Mouse (Mus musculus): ENCODE measurements around the gene Fgf9. TPM values are rescaled to one million over a fixed set of nuclear protein-coding genes. Genes with fewer than 3 reads are reported as not detected.

Gene Fgf9
- total and polyA plus RNA-seq, 3 experiments: 4.5 to 11.1 (median 7.6) TPM

DNA sequence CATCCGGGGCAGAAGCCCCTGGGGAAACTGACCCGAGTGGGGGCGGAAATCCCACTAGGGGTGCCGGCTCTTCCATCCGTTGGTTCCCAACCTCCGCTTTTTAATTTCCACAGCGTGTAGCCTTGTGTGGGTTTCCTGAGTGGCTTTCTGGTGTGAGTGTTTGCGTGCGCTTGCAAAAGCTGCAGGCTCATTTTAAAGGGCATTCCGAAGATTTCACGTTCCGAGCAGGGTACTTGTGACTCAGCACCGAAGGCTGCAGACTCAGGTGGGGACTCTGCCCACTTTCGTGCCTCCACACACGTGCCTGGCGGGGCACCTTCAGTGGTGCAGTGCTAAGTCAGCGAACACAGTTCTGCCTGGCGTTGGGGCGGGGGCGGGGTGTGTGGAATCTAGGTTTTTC, 3.6 kb downstream of the Fgf9 start:
- Histone ChIP-seq H3K4me1 (ENCODE audit: control insufficient read depth, insufficient read depth, low read length) (peaks cover 1% of the 10 kb centered on the region; the same call in 1 of the 2 replicates), H3K27ac (no peak overlapping the region), H3K36me3 (ENCODE audit: control insufficient read depth, insufficient read depth, low read length) (no peaks in the 10 kb centered on the region), H3K27me3 (ENCODE audit: control insufficient read depth, insufficient read depth, low read length) (peaks cover 19% of the 10 kb centered on the region), H3K79me2 (replicated peaks; ENCODE audit: control insufficient read depth, insufficient read depth, low read length) (no peaks in the 10 kb centered on the region), H3K4me3 (peak overlapping the region; percentile 67), H3K9ac (ENCODE audit: low read depth, low read length) (peak overlapping the region; percentile 66; the same call in 1 of the 2 replicates)
- intact Hi-C loops (cut with DNase I): loop anchor here (10.0 kb wide), 1 partner anchor 721 kb away; no protein-coding TSS in a partner anchor
- DNase-seq: peak; percentile 23 to 54
- 2% methylated on average over 20 of the region's 20 CpGs for WGBS
- TF ChIP-seq CTCF (IDR thresholded peaks at IDR 0.05) (no peak), EP300 (IDR thresholded peaks at IDR 0.05; ENCODE audit: insufficient read depth, low read depth, low read length) (no peak), POLR2A (IDR thresholded peaks at IDR 0.05; ENCODE audit: insufficient read depth, low read depth, low read length) (no peak)

DNA sequence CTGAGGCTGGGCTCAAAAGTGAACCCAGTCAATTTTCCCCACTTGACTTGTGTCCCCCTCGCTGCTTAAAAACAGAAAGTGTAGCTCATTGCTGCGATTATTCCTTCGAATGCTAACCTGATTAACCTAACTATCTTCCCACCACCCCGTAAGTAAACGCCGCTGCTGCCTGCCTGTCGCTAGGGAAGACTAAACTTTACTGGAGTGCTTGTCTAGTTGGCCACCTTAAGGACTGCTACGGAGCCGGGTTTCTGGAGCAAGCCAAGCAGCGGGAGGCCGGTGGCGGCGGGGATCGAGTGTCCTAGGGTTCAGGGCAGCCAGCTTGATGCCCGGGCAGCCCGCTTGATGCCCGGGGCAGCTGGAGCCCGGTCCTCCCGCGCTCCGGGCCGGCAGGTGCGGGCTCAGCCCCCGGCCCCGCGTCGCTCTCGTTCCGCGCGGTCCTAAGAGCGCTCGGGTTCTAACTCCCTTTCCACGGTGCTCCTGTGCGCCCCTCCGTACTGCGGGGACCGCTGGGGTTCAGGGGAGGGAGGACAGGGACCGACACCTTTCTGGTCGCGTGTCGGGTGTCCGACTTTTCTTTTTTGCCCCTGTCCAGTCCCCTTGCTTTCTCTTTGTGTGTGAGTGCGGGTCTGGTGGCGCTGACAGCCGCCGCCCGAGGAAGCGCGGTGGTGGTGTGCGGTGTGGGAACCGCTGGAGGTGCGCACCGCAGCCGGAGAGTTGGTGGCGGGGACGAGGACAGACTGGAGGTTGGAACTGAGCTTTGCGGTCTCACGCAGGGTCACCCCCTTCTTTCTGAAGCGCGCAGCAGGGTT, 4.5 kb downstream of the Fgf9 start:
- H3K27me3 ChIP-seq (ENCODE audit: control insufficient read depth, insufficient read depth, low read length): peaks cover 17% of the 10 kb centered on the region
- H3K27ac ChIP-seq: peak overlapping the region; percentile 43
- H3K36me3 ChIP-seq (ENCODE audit: control insufficient read depth, insufficient read depth, low read length): no peaks in the 10 kb centered on the region
- intact Hi-C loops (cut with DNase I): loop anchor here (5.0 to 10.0 kb wide), 2 partner anchors 142 to 720 kb away; no protein-coding TSS in a partner anchor
- no peak for TF ChIP-seq POLR2A (IDR thresholded peaks at IDR 0.05; ENCODE audit: insufficient read depth, low read depth, low read length)
- TF ChIP-seq CTCF (IDR thresholded peaks at IDR 0.05): no peak
- TF ChIP-seq EP300 (IDR thresholded peaks at IDR 0.05; ENCODE audit: insufficient read depth, low read depth, low read length): no peak
- WGBS: under 1% methylated on average over 61 of the region's 61 CpGs
- peak; percentile 53 to 64 for DNase-seq
- peaks cover 1% of the 10 kb centered on the region; the same call in 1 of the 2 replicates for H3K4me1 ChIP-seq (ENCODE audit: control insufficient read depth, insufficient read depth, low read length)
- H3K79me2 ChIP-seq (replicated peaks; ENCODE audit: control insufficient read depth, insufficient read depth, low read length): no peaks in the 10 kb centered on the region
- H3K4me3 ChIP-seq: peak overlapping the region; percentile 67
- H3K9ac ChIP-seq (ENCODE audit: low read depth, low read length): peak overlapping the region; percentile 70

DNA sequence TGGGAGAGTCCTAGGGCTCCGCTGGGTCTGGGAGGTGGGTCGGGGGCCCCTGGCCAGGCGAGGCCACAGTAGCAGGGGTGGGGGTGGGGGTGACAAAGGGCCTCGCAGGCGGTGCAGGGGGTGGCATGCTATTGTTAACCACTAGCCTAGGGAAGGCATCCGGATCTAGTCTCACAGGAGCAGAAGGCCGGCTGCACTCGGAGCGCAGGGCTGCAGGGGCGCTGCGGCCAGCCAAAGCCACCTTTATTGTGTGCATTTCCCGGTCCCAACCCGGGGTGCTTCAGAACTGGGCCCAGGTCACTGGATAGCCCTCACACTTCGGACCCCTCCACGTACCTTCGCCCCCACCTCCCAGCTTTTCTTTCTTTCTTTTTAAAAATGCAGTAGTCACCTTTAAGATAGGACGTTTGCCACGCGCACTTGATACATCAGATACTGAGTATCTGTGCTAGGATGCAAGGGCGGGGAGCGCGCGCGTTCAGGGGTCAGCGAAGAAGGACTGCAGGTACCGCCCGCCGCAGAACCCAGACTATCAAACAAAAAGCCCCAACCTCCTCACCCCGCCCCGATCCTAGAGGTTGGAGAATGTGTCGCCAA, 5.2 kb downstream of the Fgf9 start:
- H3K27ac ChIP-seq: no peak overlapping the region; the same call in 1 of the 2 replicates
- TF ChIP-seq EP300 (IDR thresholded peaks at IDR 0.05; ENCODE audit: insufficient read depth, low read depth, low read length) (no peak), CTCF (IDR thresholded peaks at IDR 0.05) (peak; percentile 24; the same call in 1 of the 2 replicates)
- peaks cover 1% of the 10 kb centered on the region; the same call in 1 of the 2 replicates for H3K4me1 ChIP-seq (ENCODE audit: control insufficient read depth, insufficient read depth, low read length)
- under 1% methylated on average over 31 of the region's 31 CpGs for WGBS
- H3K4me3 ChIP-seq: peak overlapping the region; percentile 67
- DNase-seq: peak; percentile 33 to 51
- peak overlapping the region; percentile 70 for H3K9ac ChIP-seq (ENCODE audit: low read depth, low read length)
- no peaks in the 10 kb centered on the region for H3K79me2 ChIP-seq (replicated peaks; ENCODE audit: control insufficient read depth, insufficient read depth, low read length)
- no peaks in the 10 kb centered on the region for H3K36me3 ChIP-seq (ENCODE audit: control insufficient read depth, insufficient read depth, low read length)
- intact Hi-C loops (cut with DNase I): loop anchor here (5.0 to 10.0 kb wide), 2 partner anchors 142 to 719 kb away; no protein-coding TSS in a partner anchor
- H3K27me3 ChIP-seq (ENCODE audit: control insufficient read depth, insufficient read depth, low read length): peaks cover 17% of the 10 kb centered on the region

DNA sequence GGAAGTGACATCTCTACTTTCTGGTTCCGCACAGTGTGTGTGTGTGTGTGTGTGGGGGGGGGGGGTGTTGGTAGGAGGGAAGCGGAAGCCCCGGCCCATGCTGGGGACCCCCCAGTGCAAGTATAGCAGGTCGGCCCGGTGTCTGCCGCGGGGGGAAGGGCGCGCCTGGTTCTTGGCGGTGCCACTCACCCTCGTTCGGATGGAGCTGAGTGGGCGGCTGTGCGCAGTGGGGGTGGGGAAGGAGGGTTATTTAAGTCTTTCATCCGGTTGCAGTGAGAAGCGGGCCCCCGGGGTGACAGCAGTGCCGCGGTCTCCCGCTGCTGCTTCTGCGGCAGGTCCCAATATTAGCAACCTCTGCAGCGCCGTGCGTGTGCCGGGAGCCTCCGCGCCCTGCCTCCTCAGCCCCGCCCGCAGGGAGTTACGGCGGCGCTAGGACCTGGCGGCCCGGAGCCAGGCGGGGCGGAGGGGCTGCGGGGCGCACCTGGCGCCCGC, 5.7 kb downstream of the Fgf9 start:
- TF ChIP-seq CTCF (IDR thresholded peaks at IDR 0.05): no peak
- intact Hi-C loops (cut with DNase I): loop anchor here (5.0 to 10.0 kb wide), 2 partner anchors 141 to 719 kb away; no protein-coding TSS in a partner anchor
- Histone ChIP-seq H3K9ac (ENCODE audit: low read depth, low read length) (peak overlapping the region; percentile 69), H3K4me1 (ENCODE audit: control insufficient read depth, insufficient read depth, low read length) (peaks cover 1% of the 10 kb centered on the region; the same call in 1 of the 2 replicates), H3K27me3 (ENCODE audit: control insufficient read depth, insufficient read depth, low read length) (peaks cover 18% of the 10 kb centered on the region), H3K4me3 (peak overlapping the region; percentile 67), H3K27ac (peak overlapping the region; percentile 54; the same call in 1 of the 2 replicates), H3K36me3 (ENCODE audit: control insufficient read depth, insufficient read depth, low read length) (no peaks in the 10 kb centered on the region), H3K79me2 (replicated peaks; ENCODE audit: control insufficient read depth, insufficient read depth, low read length) (no peaks in the 10 kb centered on the region)
- peak; percentile 67 to 69 for DNase-seq
- under 1% methylated on average over 40 of the region's 40 CpGs for WGBS

DNA sequence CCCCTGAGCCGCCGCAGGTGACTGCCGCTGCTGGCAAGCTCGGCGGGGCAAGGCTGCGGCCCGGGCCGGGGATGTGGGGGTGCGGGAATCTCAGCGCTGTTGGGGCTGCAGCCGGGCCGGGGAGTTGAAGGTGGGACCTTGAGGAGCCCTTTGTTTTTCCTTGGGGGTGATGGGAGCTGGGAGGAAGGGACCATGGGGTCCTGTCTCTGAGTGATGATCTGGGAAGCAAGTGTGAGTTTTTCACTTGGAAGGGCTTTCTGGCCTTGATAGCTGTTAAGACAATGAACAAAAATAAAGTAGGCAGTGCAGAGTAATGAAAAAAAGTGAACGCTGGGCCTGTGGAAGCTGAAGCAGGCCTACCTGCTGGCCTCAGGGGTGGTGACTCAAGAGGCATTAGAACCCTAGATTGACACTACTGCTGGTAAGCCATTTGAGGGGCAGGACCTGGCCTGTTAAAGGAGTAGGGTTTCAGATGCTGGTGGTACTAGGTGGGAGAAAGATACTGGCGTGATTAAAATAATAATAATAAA, 6.4 kb downstream of the Fgf9 start:
- Histone ChIP-seq H3K4me1 (ENCODE audit: control insufficient read depth, insufficient read depth, low read length) (peaks cover 1% of the 10 kb centered on the region; the same call in 1 of the 2 replicates), H3K27ac (peak overlapping the region; percentile 54; the same call in 1 of the 2 replicates), H3K79me2 (replicated peaks; ENCODE audit: control insufficient read depth, insufficient read depth, low read length) (no peaks in the 10 kb centered on the region), H3K36me3 (ENCODE audit: control insufficient read depth, insufficient read depth, low read length) (no peaks in the 10 kb centered on the region), H3K9ac (ENCODE audit: low read depth, low read length) (peak overlapping the region; percentile 69), H3K4me3 (peak overlapping the region; percentile 67), H3K27me3 (ENCODE audit: control insufficient read depth, insufficient read depth, low read length) (peaks cover 19% of the 10 kb centered on the region)
- intact Hi-C loops (cut with DNase I): loop anchor here (5.0 to 10.0 kb wide), 2 partner anchors 141 to 718 kb away; no protein-coding TSS in a partner anchor
- WGBS: 16% methylated on average over 14 of the region's 14 CpGs
- TF ChIP-seq CTCF (IDR thresholded peaks at IDR 0.05): no peak
- no peak for TF ChIP-seq POLR2A (IDR thresholded peaks at IDR 0.05; ENCODE audit: insufficient read depth, low read depth, low read length)
- TF ChIP-seq EP300 (IDR thresholded peaks at IDR 0.05; ENCODE audit: insufficient read depth, low read depth, low read length): no peak
- DNase-seq: no peak
